Mouse (Mus musculus) intestine, embryonic 14.5 days (tissue): Measurements from ENCODE around the gene Ist1. TPM values are rescaled to one million over a fixed set of nuclear protein-coding genes. Genes with fewer than 3 reads are reported as not detected.

Experiments
- ATAC-seq: fragments of 200-750 bp; cut with Nextera tagmentation; replicated peaks from 2 replicates; pipeline ENCODE4 v1.8.0; 2017; ENCODE audit warnings: low read depth, moderate number of reproducible peaks, moderate TSS enrichment, moderate library complexity; ENCODE audit not compliant: low FRiP score, low TSS enrichment
- DNase-seq: peaks from one replicate; pipeline ENCODE4 v3.0.0-alpha.2; 2018; ENCODE audit warnings: low spot score
- H3K27ac ChIP-seq: fragments of 300-500 bp; sonication (generic); 2 replicates; pipeline ENCODE4 v1.5.1; 2014; ENCODE audit warnings: low read depth, mild to moderate bottlenecking, control low read depth
- H3K27me3 ChIP-seq: fragments of 300-500 bp; sonication (generic); replicated peaks from 2 replicates; pipeline ENCODE4 v1.6.1; 2014; ENCODE audit warnings: low read length, control low read depth; ENCODE audit not compliant: control insufficient read depth, insufficient read depth
- H3K36me3 ChIP-seq: fragments of 300-500 bp; sonication (generic); 2 replicates; pipeline ENCODE4 v1.6.1; 2014; ENCODE audit warnings: low read length, control low read depth; ENCODE audit not compliant: control insufficient read depth, insufficient read depth
- H3K4me1 ChIP-seq: fragments of 300-500 bp; sonication (generic); replicated peaks from 2 replicates; pipeline ENCODE4 v1.6.1; 2014; ENCODE audit warnings: low read length, control low read depth, mixed read lengths; ENCODE audit not compliant: control insufficient read depth, insufficient read depth
- H3K4me2 ChIP-seq: fragments of 300-500 bp; sonication (generic); 2 replicates; pipeline ENCODE4 v1.6.1; 2014; ENCODE audit warnings: low read length
- H3K4me3 ChIP-seq: fragments of 300-500 bp; sonication (generic); 2 replicates; pipeline ENCODE4 v1.5.1; 2014; ENCODE audit warnings: low read depth, low read length, control low read depth, mixed read lengths
- H3K9ac ChIP-seq: fragments of 300-500 bp; sonication (generic); 2 replicates; pipeline ENCODE4 v1.6.1; 2014; ENCODE audit warnings: mild to moderate bottlenecking, low read length
- H3K9me3 ChIP-seq: fragments of 300-500 bp; sonication (generic); 2 replicates; pipeline ENCODE4 v1.6.1; 2016; ENCODE audit warnings: low read length, control low read depth; ENCODE audit not compliant: control insufficient read depth
- WGBS: fragments of 180-500 bp; shearing (Covaris S2); extraction: QIAGEN DNeasy Blood & Tissue Kit; methylation state at CpG from one replicate; pipeline ENCODE4 v1.1.7; 2014; 5-methylcytosine and 5-hydroxymethylcytosine counted together
- polyA plus RNA-seq: library from polyadenylated mRNA; unstranded; fragments of >200 nt; fragmentation: Nextera tagmentation; extraction: Ambion mirVana; gene quantifications from 2 replicates; pipeline ENCODE4 v1.2.1, GENCODE M21; 2014

The Ist1 gene
- polyA plus RNA-seq, 1 experiment from 2014 or later = 140 TPM

DNA sequence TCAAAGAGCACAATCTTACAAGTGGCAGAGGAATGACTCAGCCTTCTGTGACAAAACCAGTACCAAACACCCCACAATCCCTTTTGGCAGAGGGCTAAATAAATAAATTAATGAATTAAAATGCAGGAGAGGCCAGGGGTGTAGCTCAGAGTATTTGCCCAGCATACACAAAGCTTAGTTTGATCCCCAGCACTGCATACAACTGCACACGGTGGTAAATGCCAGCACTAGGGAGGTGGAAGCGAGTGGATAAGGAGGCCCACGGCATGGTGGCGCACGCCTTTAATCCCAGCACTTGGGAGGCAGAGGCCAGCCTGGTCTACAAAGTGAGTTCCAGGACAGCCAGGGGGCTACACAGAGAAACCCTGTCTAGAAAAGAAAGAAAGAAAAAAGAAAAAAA is 20.4 kb downstream of the Ist1 start:
- Histone ChIP-seq H3K27ac (no peak overlapping the region), H3K4me3 (no peak overlapping the region), H3K27me3 (no peaks in the 10 kb centered on the region), H3K4me1 (no peaks in the 10 kb centered on the region), H3K9ac (no peak overlapping the region), H3K36me3 (peaks cover 89% of the 10 kb centered on the region), H3K9me3 (no peaks in the 10 kb centered on the region), H3K4me2 (no peak overlapping the region)
- ATAC-seq (no peak), DNase-seq (no peak)
- whole genome bisulfite sequencing = 89% methylated on average over 5 of the region's 5 CpGs

DNA sequence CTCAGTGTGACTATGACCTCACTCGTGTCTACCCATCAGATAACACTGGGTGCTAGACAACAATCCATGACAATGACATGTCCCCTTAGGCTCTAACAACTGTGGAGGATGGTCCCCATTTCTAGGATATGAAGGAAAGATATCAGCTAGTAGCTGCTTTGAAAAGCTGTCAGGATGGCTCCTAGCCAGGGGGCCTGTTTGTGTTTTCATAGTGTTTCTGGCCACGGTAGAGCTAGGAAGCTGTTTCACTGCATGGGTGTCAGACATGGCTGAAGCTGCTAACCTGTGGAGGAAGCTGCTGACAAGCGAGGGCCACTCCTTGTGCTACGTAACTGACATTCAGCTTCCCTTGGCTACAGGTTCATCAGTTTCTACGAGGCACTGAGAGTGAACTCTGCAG is 26.4 kb downstream of the Ist1 start:
- Histone ChIP-seq H3K9ac (no peak overlapping the region), H3K4me2 (no peak overlapping the region), H3K36me3 (peaks cover 39% of the 10 kb centered on the region), H3K9me3 (no peaks in the 10 kb centered on the region), H3K27me3 (no peaks in the 10 kb centered on the region), H3K4me3 (no peak overlapping the region), H3K4me1 (no peaks in the 10 kb centered on the region), H3K27ac (no peak overlapping the region)
- no peak for ATAC-seq
- WGBS = 92% methylated on average over 5 of the region's 5 CpGs
- DNase-seq = no peak

DNA sequence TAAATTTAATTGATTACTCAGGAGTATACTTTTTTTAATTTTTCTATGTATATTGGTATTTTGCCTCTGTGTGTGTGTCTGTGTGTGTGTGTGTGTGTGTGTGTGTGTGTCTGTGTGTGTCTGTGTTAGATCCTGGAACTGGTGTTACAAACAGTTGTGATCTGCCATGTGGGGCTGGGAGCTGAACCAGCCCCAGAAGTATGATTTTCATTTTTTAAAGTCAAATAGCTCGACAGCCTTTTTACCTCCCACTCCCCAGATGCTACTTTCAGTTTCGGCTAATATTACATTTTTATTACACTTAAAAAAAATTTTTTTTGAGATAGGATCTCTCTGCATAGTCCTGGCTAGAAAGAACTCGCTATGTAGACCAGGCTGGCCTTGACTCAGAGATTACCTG is 30.7 kb downstream of the Ist1 start:
- Histone ChIP-seq H3K36me3 (peaks cover 4% of the 10 kb centered on the region), H3K27me3 (no peaks in the 10 kb centered on the region), H3K9ac (no peak overlapping the region), H3K4me3 (no peak overlapping the region), H3K27ac (no peak overlapping the region), H3K9me3 (no peaks in the 10 kb centered on the region), H3K4me1 (no peaks in the 10 kb centered on the region), H3K4me2 (no peak overlapping the region)
- WGBS = 85% methylated on average over 3 of the region's 3 CpGs
- ATAC-seq (no peak), DNase-seq (no peak)

DNA sequence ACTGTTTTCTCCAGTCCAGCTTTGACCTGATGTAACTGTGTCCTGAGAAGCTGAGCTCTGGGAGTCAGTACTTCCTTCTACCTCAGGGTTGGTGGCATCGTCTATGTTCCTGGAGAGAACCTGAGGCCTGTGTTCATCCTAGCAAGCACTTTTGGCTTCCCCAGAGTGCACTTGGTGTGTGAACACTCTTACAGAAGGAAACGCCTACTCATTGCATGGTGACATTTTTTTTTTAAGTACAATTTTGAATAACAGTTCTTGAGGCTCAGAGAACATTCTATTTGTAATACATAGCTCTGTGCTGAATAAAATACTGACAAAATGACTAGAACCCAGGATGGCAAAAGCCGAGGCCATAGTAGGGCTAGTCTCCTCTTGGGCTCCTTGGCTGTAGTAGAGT is 36.2 kb downstream of the Ist1 start:
- no peaks in the 10 kb centered on the region for H3K36me3 ChIP-seq
- H3K27ac ChIP-seq = no peak overlapping the region
- 90% methylated on average over 3 of the region's 3 CpGs for WGBS
- H3K9ac ChIP-seq = no peak overlapping the region
- no peak overlapping the region for H3K4me2 ChIP-seq
- H3K4me1 ChIP-seq = no peaks in the 10 kb centered on the region
- no peaks in the 10 kb centered on the region for H3K9me3 ChIP-seq
- H3K27me3 ChIP-seq = no peaks in the 10 kb centered on the region
- DNase-seq = no peak
- ATAC-seq = no peak
- H3K4me3 ChIP-seq = no peak overlapping the region

DNA sequence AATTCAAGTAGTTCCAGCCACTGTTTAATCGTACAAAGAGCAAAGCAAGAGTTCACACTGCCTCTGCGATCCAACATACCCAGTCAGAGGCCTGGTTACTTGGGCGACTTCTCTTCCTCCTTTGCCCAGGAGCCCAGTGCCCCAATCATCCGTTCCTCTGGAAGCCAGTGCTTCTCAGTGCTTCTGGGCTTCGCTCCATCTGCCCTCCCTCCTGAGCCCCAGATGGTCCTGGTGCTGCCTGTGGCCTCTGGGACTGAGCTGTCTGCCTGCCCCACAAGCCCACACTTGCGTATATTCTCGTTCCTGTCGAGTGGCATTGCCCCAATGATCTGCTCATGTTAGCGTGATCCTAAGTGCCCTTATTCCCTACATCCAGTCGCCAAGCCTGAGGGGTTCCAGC is 42.3 kb downstream of the Ist1 start:
- Histone ChIP-seq H3K4me3 (no peak overlapping the region), H3K4me1 (no peaks in the 10 kb centered on the region), H3K4me2 (no peak overlapping the region), H3K9me3 (no peaks in the 10 kb centered on the region), H3K36me3 (no peaks in the 10 kb centered on the region), H3K9ac (no peak overlapping the region), H3K27ac (no peak overlapping the region), H3K27me3 (no peaks in the 10 kb centered on the region)
- ATAC-seq = no peak
- 78% methylated on average over 10 of the region's 10 CpGs for WGBS
- no peak for DNase-seq

DNA sequence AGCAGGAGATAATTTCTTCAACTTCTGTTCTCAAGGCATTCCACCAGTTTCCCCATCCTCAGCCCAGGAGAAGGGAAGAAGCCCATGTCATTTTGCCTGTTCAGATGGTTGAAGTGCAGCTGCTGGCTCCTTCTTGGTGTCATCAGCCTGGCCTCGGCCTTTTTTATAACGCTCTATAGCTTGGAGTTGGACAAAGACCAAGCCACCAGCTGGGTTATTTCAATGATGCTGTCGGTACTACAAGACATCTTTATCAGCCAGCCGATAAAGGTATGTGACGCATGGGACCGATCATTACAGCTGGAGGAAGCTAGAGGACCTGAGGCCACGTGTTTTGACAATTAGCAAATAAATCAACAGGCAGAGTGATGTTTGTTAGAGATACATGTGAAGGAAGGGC is 44.6 kb downstream of the Ist1 start:
- no peaks in the 10 kb centered on the region for H3K36me3 ChIP-seq
- no peaks in the 10 kb centered on the region for H3K4me1 ChIP-seq
- DNase-seq = no peak
- H3K4me3 ChIP-seq = no peak overlapping the region
- H3K27me3 ChIP-seq = no peaks in the 10 kb centered on the region
- no peaks in the 10 kb centered on the region for H3K9me3 ChIP-seq
- no peak overlapping the region for H3K4me2 ChIP-seq
- 53% methylated on average over 7 of the region's 7 CpGs for WGBS
- ATAC-seq = no peak
- no peak overlapping the region for H3K27ac ChIP-seq
- no peak overlapping the region for H3K9ac ChIP-seq

DNA sequence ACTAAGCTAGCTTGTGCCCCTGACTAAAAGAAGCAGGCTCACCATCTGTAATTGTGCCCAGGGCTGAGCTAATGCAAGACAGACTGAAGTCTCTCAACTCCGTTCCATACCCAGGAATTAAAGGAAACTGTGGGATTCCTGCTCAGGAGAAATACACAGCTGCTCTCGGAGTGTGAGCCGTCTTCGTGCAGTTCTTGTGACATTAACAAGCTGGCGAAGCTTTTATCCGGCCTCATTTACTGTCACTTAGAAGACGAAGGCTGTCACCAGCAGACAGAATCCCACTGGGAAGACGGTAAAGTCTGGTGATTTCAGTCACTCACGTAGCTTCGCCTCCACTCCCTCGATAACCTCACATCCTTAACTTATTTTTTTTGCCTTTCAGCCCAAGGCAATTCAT is 45.7 kb downstream of the Ist1 start:
- Histone ChIP-seq H3K4me2 (no peak overlapping the region), H3K9me3 (no peaks in the 10 kb centered on the region), H3K27ac (no peak overlapping the region), H3K9ac (no peak overlapping the region), H3K36me3 (no peaks in the 10 kb centered on the region), H3K27me3 (no peaks in the 10 kb centered on the region), H3K4me3 (no peak overlapping the region), H3K4me1 (no peaks in the 10 kb centered on the region)
- ATAC-seq (no peak), DNase-seq (no peak)
- 75% methylated on average over 11 of the region's 11 CpGs for WGBS

DNA sequence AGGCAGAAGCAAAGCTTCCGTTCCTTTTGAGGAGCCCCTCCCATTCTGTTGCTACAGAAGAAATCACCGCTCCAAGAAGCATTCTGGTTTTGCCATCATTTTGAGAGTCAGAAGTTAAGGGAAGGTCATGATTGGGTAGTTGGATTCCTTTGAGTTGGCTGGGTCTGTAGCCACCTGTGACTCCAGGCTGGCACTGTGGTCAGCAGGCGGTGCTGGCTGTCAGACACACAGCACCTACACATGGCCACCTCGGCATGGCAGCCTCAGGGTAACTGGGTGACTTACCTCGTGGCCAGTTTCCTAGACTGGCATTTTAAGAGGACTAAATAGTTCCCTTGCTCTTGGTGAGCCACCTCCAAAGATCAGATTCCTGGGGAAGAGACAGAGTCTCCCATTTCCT is 51.8 kb downstream of the Ist1 start:
- Histone ChIP-seq H3K4me2 (no peak overlapping the region), H3K27ac (no peak overlapping the region), H3K27me3 (no peaks in the 10 kb centered on the region), H3K4me3 (no peak overlapping the region), H3K9me3 (no peaks in the 10 kb centered on the region), H3K36me3 (no peaks in the 10 kb centered on the region), H3K4me1 (no peaks in the 10 kb centered on the region), H3K9ac (no peak overlapping the region)
- 77% methylated on average over 5 of the region's 5 CpGs for WGBS
- ATAC-seq (no peak), DNase-seq (no peak)

DNA sequence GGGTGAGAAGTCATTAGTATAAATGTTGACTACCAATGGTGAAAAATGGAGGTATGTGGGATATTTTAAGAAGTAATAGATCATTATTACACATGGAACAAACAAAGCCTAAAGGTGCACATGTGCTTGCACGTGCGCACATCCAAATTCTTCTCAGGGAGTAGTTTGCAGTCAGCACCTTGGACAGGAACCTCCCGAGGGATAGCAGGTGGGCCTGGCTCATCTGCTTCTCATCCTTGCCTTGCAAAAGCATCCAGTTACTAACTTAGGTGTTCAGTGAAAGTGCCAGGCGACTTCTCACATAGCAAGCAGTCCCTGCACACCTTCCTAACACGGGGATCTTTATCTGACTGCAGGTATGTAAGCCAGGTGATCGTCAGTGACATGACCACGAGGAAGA is 52.6 kb downstream of the Ist1 start:
- 58% methylated on average over 7 of the region's 7 CpGs for WGBS
- DNase-seq = peak; percentile 53
- ATAC-seq = no peak

More for the DNA sequence above, 52.6 kb downstream of the Ist1 start:
- H3K9me3 ChIP-seq = no peaks in the 10 kb centered on the region
- H3K4me2 ChIP-seq = no peak overlapping the region
- H3K4me1 ChIP-seq = no peaks in the 10 kb centered on the region
- no peak overlapping the region for H3K4me3 ChIP-seq
- H3K27ac ChIP-seq = no peak overlapping the region
- H3K27me3 ChIP-seq = no peaks in the 10 kb centered on the region
- H3K9ac ChIP-seq = no peak overlapping the region
- H3K36me3 ChIP-seq = no peaks in the 10 kb centered on the region
